Mouse (Mus musculus): ENCODE data around the gene Chn2. TPM values are rescaled to one million over a fixed set of nuclear protein-coding genes. Genes with fewer than 3 reads are reported as not detected.

Gene Chn2
- total and polyA plus RNA-seq, 3 experiments, result not detected

DNA sequence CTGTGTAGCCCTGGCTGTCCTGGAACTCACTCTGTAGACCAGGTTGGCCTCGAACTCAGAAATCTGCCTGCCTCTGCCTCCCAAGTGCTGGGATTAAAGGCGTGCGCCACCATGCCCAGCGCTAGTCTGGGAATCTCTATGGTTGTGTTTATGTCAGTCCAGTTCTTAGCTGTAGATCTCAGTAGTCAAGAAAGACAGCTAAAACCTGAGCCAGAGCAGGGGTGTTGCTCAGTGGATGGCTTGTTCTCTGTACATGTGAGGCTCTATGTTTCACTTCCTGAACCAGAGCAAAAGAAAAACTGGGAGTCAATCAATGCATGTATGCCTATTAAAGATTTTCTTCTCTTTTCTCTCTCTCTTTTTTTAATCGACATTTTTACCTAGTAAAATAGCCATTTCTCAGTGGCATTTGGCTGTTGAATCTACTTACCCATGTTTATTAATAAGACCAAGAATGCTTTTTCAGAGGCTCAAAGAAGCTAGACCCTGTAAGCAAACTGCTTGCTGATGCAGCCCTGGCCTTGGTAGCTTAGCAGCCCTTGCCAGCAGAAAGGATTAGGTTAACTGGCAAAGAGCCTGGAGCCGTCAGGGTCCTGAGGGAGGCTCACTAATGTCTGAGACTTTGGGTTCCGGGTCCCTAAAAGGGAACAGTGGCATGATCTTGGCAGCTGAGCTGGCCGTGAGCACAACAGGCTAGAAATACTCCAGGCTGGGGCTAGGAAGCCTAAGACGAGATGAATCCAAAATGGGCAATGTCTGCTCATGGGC lies 87.1 kb downstream of the Chn2 start:
- no peak overlapping the region for H3K4me2 ChIP-seq (ENCODE audit: insufficient read depth, low read depth, poor library complexity, severe bottlenecking)
- in situ Hi-C loops (cut with MboI; ENCODE audit: low pct_ligation_motif_present, low pct_unique_long_range_greater_than_20kb, low sequenced_read_pairs), result no loop called here

DNA sequence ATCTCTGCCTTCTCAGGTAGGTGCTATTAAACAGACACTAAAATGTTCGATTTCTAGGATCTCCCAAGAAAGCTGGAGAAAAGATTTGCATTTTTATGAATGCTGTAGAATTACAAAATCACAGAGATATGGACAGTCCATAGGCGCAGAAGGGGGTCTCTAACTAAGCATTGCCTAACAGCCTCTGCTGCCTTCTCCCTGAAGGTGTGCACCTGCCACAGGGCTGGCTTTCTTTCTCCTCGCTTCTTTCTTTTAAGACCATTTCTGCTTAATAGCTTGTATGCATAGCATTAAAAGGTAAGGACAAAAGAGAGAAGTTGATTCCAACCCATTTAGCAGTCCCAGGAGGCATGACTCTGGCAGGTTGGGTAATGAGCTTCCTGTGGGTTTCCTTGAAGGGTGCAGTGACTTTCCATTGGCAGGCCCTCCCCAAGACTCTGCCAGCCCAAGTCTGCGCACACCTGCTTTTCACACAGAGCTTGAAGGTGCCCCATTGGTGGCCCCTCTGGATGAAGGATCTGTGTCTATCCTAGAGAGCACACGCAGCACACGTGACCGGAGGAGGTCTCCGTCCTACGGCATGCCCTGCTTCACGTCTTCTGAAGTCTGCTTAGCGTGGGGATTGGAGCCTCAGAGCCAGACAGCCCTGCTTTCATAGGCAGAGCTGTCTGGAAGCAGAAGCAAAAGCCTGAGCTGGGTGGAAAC lies 87.8 kb downstream of the Chn2 start:
- Histone ChIP-seq H3K4me3 (replicated peaks in 1 of 3; ENCODE audit: low read depth in 2 of 3, low read length in 2 of 3, poor library complexity in 1 of 3) (no peak overlapping the region), H3K4me2 (ENCODE audit: insufficient read depth, low read depth, poor library complexity, severe bottlenecking) (no peak overlapping the region), H3K36me3 (replicated peaks in 1 of 2; ENCODE audit: control insufficient read depth in 1 of 2, insufficient read depth in 1 of 2, low read length in 1 of 2) (no peaks in the 10 kb centered on the region), H3K27ac (ENCODE audit: insufficient read depth, low read depth) (no peak overlapping the region), H3K27me3 (replicated peaks) (no peaks in the 10 kb centered on the region), H3K79me2 (replicated peaks; ENCODE audit: control insufficient read depth, extremely low read depth, insufficient read depth, poor library complexity, severe bottlenecking) (no peaks in the 10 kb centered on the region), H3K9ac (ENCODE audit: insufficient read depth, low read depth) (no peak overlapping the region), H3K4me1 (ENCODE audit: control insufficient read depth in 1 of 2, insufficient read depth in 2 of 2) (peaks cover 0 to 27% of the 10 kb centered on the region in 2 experiments; a peak in 3 of 4 replicates), H3K9me3 (replicated peaks; ENCODE audit: low read length) (no peaks in the 10 kb centered on the region)
- in situ Hi-C loops (cut with MboI; ENCODE audit: low pct_ligation_motif_present, low pct_unique_long_range_greater_than_20kb, low sequenced_read_pairs) (no loop called here), dilution Hi-C loops (cut with MboI; ENCODE audit: extremely low pct_ligation_motif_present, extremely low pct_unique_long_range_greater_than_20kb, low sequenced_read_pairs) (no loop called here)
- TF ChIP-seq IRF4 (IDR thresholded peaks at IDR 0.05; ENCODE audit: low read depth, low read length) (no peak), RAD21 (IDR thresholded peaks at IDR 0.05; ENCODE audit: low read depth, low read length) (no peak), TCF12 (IDR thresholded peaks at IDR 0.05; ENCODE audit: low read depth, low read length) (no peak), GABPA (IDR thresholded peaks at IDR 0.05; ENCODE audit: insufficient replicate concordance, low read depth, low read length) (no peak), MAFK (IDR thresholded peaks at IDR 0.05; ENCODE audit: insufficient replicate concordance, low read length) (no peak), SMC3 (IDR thresholded peaks at IDR 0.05; ENCODE audit: low read depth, low read length) (no peak), USF1 (IDR thresholded peaks at IDR 0.05; ENCODE audit: low read depth, low read length) (no peak), CHD2 (IDR thresholded peaks at IDR 0.05; ENCODE audit: low read length) (no peak), MAZ (IDR thresholded peaks at IDR 0.05; ENCODE audit: low read depth, low read length) (no peak), RCOR1 (conservative IDR thresholded peaks at IDR 0.05; ENCODE audit: low read depth, low read length) (no peak), MXI1 (IDR thresholded peaks at IDR 0.05; ENCODE audit: low read depth, low read length) (no peak), CHD1 (IDR thresholded peaks at IDR 0.05; ENCODE audit: low read depth, low read length) (no peak), MEF2A (IDR thresholded peaks at IDR 0.05; ENCODE audit: borderline replicate concordance, low read depth, low read length) (no peak), MAX (IDR thresholded peaks at IDR 0.05; ENCODE audit: low read length) (no peak), KAT2A (IDR thresholded peaks at IDR 0.05; ENCODE audit: insufficient replicate concordance, low read length) (no peak)
- DNase-seq (ENCODE audit: extremely low read depth), result no peak

More for the DNA sequence above, 87.1 kb downstream of the Chn2 start:
- no peak for DNase-seq (ENCODE audit: extremely low read depth)
- H3K27me3 ChIP-seq (replicated peaks), result no peaks in the 10 kb centered on the region
- no peaks in the 10 kb centered on the region for H3K9me3 ChIP-seq (replicated peaks; ENCODE audit: low read length)
- TF ChIP-seq GABPA (IDR thresholded peaks at IDR 0.05; ENCODE audit: insufficient replicate concordance, low read depth, low read length), result no peak
- no peak for TF ChIP-seq MXI1 (IDR thresholded peaks at IDR 0.05; ENCODE audit: low read depth, low read length)
- TF ChIP-seq HCFC1 (IDR thresholded peaks at IDR 0.05; ENCODE audit: low read depth, low read length), result no peak
- TF ChIP-seq NRF1 (IDR thresholded peaks at IDR 0.05; ENCODE audit: low read depth, low read length), result no peak
- TF ChIP-seq SMC3 (IDR thresholded peaks at IDR 0.05; ENCODE audit: low read depth, low read length), result no peak
- no peak for TF ChIP-seq KAT2A (IDR thresholded peaks at IDR 0.05; ENCODE audit: insufficient replicate concordance, low read length)
- TF ChIP-seq UBTF (IDR thresholded peaks at IDR 0.05; ENCODE audit: low read depth, low read length), result no peak
- TF ChIP-seq POLR2A (IDR thresholded peaks at IDR 0.05; ENCODE audit: low read depth, low read length), result no peak
- no peak for TF ChIP-seq CHD2 (IDR thresholded peaks at IDR 0.05; ENCODE audit: low read length)
- no peaks in the 10 kb centered on the region for H3K36me3 ChIP-seq (replicated peaks in 1 of 2; ENCODE audit: control insufficient read depth in 1 of 2, insufficient read depth in 1 of 2, low read length in 1 of 2)
- H3K4me3 ChIP-seq (replicated peaks in 1 of 3; ENCODE audit: low read depth in 2 of 3, low read length in 2 of 3, poor library complexity in 1 of 3), result no peak overlapping the region
- H3K9ac ChIP-seq (ENCODE audit: insufficient read depth, low read depth), result no peak overlapping the region
- H3K4me1 ChIP-seq (ENCODE audit: control insufficient read depth in 1 of 2, insufficient read depth in 2 of 2), result peaks cover 0 to 27% of the 10 kb centered on the region in 2 experiments; a peak in 3 of 4 replicates
- H3K27ac ChIP-seq (ENCODE audit: insufficient read depth, low read depth), result no peak overlapping the region
- dilution Hi-C loops (cut with MboI; ENCODE audit: extremely low pct_ligation_motif_present, extremely low pct_unique_long_range_greater_than_20kb, low sequenced_read_pairs), result no loop called here
- no peaks in the 10 kb centered on the region for H3K79me2 ChIP-seq (replicated peaks; ENCODE audit: control insufficient read depth, extremely low read depth, insufficient read depth, poor library complexity, severe bottlenecking)
